Mouse (Mus musculus) fibroblast of lung, adult 2 months (primary cell): Measurements from ENCODE around the gene Yae1d1.
"Not testable (repeated sequence)": the region's sequence is repeated elsewhere in the genome, so short reads cannot be mapped to it uniquely, and the experiment has no call there.

Source experiments
- DNase-seq: peaks from one replicate; pipeline ENCODE4 v3.0.0-alpha.2; 2011; ENCODE audit warnings: low read depth

Yae1d1 gene

DNA sequence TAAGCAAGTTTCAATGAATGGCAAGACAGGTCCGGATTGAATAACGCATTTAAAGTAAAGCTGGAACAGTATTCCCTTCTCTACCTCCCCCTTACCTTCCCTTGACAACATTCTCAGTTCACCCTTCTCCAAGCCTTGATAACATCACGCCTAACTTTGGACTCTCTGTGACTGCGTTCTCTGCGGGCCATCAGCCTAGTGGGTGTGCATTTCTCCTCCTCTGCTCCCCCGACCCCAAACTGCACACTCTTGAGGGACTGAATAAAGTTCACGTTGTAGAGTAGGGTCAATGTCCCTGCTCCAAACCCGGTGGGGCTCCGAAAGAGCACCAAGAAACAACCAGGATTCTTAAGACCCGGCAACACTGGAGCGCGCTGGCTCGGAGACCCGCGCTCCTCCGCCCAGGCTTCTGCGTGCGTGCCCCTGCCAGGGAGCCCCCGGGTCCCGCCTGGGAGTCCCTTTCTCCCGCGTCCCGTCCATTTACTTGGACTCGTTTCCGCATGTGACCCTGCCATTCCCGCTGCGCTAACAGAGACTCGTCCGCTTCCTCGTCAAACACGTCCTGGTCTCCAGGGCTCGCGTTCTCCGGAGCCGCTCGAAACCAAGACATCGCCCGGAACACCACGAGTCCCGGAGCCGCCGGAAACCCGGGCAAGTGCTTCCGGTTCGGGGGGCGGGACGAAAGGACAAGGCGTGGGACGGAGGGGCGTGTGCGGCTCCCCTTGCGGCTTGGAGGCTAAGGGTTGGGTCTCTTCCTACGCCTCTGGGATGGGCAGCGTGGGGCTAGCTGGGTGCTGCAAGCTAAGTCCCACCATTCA lies at the start of gene Yae1d1:
Yae1d1 (minus strand) TSS at position 653 of the 818 bp plus-strand sequence.
- peak; percentile 46 for DNase-seq

DNA sequence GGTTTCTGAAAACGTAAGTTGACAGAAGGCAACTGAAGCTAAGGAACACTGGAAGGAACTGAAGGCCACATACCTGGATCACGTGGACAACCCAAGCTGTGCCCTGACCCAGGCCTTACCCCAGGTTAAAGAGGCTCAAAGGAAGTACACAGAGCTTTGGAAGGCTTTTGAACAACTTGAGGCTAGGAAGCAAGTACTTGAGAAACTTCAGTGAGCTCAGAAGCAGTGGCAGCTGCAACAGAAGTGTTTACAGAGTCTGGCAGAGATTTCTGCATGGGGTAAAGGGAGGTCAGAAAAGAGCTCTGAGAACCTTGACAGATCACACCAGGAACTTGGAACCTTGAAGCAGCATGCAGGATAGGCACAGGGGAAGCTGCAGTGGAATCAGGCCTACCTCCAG lies 45.7 kb upstream of the Yae1d1 start:
- DNase-seq, result no peak

DNA sequence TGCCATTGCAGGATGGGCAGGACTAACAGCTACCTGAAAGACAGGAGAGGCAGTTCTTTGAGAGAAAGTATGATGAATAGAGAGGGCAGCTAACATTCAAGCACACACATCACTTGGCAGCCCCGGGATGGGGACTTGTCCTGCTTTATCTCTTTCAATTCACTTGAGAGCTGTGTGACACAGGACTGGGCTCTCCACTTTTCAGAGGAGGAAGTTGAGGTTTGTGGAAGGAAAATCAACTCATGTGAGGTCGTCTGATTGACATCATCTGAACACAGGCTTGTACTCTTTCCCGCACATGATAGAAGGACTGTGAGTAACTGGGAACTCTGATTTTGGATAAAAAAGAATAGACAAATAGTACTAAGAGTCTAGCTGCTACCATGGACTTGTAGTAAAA lies 23.5 kb upstream of the Yae1d1 start:
- DNase-seq, result no peak

DNA sequence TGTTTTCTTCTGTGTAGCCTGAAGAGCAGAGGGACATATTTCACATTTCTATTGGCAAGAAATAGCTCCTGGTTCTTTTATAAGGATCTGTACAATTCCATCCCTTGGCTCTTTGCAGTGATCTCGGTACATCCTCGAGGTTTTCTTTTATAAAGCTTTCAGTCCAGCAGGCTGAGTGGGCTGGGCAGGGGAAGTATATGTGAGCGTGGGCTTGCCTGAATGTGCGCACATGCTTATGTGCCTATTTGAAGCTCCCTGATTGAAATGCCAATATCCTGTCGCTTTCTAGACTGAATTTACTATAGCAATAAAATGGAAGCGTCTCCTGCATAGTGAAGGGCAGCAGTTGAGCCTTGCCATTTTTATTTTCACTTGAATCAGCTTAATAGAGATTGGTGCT lies 20.1 kb upstream of the Yae1d1 start:
- no peak for DNase-seq

DNA sequence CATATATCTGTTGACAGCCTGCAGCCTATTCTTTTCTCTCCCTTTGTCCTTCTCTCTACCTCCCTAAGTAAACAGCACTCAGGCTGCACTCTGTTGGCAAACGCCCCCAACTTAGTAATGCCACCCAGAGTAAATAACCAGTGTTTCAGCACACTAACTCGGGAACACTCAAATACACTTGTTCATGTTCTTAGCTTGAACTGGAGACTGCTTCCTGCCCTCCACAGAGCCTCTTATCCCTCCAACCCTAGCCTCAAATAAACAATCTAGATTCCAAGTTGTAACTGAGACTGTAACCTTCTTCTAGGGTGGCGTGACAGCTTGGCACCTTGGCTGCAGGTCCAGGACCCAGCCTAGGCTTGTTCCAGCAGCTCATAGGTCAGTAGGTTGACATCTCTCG lies 17.9 kb upstream of the Yae1d1 start:
- DNase-seq, result no peak

DNA sequence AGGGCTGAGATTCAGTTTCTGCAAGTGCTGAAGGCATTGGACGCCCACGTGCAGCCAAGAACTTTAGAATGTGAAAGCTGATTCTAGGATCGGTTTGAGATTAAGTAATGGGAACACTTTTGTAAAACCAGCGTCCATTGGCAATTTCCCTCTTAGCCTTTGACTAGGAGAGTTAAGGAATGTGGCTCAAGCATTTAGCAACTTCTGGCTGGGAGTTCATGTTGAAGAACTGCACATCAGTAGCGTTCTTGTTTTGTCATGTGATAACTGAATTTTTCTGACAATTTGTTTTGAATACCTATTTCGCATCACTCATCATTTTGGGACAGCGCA lies 332 bp upstream of the Yae1d1 start:
- no peak for DNase-seq

DNA sequence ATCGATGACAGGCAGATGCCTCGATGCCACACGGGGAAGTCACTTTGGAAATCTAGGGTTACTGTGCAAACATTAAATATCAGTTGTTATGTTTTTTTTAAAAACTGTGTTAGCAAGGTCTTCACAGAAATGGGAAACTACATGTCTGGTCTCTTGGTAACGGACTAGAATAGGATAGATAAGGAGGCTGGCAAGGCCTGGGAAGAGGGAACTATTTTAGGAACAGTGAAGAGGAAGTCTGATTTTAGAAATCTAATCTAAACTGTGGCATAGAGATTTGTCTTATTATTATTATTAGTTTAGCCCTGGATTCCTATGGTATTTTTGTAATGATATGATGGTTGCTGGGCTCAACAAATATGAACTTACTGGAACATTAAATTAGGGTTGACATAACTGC lies 1.1 kb downstream of the Yae1d1 start:
- DNase-seq, result no peak

DNA sequence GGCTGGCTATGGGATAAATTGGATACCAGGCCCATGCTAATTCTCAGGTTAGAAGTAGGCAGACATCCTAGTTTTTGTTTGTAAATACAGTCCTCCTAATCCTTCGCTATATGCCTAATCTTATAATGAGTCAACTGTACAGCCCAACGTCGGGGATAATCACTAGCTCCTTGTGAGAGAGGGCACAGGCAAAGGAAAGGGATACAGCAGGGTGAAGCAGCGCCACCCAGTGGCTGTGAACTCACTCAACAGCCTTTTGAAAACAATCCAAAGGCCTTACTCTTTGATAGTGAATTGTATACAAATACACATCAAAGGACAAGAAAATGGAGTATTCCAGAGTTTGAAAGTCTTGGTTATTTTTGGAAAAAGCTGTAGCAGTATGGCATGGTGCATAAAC lies 10.0 kb downstream of the Yae1d1 start:
- no peak for DNase-seq

DNA sequence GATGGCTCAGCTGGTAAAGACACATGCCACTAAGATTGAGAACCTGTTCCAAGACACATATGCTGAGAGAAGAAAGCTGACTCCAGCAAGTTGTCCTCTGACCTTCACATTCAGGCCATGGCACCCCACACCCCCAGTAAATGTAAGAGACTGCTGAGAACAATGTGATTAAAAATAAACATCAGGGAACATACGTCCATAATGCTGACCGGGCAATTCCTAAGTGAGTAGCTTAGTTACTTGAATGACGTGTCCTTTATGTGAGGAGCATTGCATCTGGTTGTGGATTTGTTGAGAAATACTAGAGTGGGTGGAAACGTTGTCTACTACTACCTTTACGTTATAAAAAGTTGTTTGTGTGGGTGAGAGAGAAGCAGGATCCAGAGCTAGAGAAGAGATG lies 10.5 kb downstream of the Yae1d1 start:
- no peak for DNase-seq

DNA sequence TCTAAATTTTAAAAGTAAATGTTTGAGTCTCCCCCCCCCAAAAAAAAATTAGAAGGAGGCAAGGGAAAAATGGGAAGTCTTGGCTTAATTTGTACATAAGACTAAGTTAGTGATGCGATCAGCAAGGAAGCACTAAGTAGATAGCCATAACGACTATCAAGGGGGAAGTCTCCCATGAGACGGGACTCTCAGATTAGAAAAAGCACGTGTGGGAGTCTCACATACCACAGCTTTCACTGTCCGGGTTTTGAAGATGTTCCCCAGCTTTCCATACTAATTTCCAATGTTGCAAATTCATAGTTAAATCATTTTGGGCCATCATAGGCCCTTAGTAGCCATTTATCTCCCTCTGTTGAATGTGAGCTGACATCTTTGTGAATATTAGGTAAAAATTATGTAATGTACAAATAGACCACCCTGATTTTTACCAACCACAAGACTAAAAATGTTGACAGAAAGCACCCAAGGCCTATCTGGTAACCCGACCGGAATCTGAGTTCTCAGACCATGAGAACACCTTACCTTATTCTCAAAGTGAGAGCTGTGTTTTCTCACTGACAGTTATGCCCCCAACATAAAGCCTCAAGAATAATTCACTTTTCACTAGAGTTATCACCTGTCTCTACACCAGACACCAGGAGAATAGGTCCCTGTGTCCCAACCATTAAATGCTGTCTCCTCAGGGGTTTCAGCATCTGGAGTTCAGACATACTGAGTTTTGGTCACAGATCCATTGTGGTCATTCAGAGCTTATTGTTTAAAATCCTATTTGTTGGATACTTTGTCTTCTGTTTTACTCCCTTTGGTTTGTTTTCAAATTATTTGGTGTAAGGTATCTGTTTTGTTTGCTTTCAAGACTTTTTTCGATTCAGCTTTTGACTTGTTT lies 16.1 kb downstream of the Yae1d1 start:
- DNase-seq, result no peak

DNA sequence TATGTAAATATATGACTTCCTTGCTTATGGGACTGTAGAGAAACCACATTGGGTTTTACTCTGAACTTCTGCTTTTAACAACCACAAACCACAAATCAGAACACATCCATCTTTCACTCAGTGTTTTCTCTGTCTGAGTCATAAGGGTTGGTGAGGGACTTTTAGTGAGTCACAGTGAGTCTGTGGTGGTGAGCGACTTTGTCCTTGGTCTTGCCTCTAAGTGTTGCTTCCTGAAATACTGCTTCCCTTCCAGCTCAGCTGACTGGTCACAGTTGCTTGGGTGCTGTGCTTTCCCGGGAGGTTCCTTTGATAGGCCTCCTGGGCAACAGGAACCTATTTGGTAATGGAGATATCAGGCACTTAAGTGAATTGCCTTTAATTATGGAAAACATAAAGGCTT lies 17.3 kb downstream of the Yae1d1 start:
- DNase-seq, result peak; percentile 75

DNA sequence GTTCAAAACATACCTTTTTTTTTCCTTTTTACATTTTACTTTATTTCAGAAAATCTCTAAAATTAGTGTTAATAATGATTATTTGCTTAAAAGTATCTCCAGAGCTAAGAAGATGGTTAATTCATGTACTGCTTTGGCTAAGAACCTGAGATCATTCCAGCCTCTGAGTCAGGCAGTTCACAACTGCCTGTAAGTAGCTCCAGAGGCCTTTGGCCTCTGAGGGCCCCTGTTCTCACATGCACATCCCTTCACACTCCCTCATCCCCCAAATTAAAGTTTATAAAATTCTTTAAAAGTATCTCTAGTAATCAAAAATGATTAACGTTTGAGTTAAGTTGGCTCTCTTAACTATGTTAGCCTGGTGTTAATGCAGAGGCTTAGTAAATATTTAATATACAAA lies 17.7 kb downstream of the Yae1d1 start:
- DNase-seq, result no peak

DNA sequence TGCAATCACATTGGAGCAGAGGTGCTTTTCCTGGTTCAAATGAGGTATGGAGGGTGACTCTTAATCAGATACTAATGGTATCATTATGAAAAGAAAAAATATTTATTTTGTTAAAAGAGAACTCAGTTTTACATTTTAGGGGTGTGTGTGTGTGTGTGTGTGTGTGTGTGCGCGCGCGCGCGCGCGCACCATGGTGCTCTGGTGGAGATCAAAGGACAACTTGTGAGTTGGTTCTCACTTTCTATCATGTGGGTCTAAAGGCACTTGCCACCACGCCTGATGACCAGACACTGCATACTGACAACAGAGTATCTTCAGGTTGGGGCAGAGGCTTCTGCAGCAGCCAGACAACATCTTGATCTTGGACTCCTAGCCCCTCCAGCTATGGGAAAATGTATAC lies 18.4 kb downstream of the Yae1d1 start:
- DNase-seq, result no peak

DNA sequence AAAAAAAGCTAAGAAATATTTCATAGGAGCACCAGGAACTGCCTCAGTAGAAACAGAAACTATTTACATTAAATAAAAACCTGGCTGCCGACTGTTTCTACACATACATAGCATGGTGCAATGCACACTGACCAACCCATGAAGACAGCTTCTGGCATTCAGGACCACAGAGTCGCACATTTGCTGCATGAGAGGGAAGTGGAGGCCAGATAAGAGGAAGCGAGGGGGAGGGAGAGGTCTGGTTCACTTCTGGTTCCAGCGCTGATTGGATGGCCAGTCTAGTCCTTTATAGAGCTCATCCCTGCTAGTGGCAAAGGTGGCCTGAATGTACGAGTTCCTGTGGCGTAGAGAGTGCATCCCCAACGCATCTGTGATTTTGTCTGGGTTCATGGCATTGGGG lies 32.5 kb downstream of the Yae1d1 start:
- no peak for DNase-seq

DNA sequence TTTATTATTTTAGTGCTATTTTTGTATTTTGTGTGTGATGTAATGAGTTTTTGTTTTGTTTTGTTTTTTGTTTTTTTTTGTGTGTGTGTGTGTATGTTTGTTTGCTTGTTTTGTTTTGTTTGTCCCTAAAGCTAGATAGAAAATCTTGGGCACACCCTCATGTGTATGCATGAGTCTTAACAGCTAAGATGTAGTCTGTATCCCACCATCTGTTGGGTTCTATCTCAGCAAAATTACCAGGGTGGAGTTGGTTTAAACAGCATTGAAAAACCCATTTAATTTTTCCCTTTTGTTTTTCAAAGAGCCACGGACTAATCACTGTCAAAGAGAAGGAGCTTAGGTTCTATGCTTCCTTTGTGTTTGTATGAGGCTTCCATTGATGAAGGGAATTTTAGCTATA lies 38.9 kb downstream of the Yae1d1 start:
- no peak for DNase-seq

DNA sequence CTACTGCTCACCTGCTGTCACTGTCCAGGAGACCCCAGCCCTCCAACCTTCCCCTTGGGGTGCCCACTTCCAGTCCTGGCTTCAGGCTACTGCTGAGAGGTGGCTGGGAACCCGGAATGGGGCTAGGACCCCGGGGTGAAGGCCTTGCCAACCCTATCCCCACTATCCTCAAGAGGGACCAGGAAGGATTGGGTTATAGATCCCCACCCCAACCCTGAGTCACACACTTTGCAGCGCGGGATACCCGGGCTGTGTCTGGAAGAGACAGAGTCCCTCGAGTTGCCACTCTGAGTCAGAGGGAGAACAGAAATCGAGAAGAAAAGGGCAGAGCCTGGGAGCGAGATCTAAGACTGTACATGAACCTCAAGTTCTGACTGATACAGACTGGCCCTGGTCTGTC lies 42.6 kb downstream of the Yae1d1 start:
- DNase-seq, result not testable (repeated sequence)

DNA sequence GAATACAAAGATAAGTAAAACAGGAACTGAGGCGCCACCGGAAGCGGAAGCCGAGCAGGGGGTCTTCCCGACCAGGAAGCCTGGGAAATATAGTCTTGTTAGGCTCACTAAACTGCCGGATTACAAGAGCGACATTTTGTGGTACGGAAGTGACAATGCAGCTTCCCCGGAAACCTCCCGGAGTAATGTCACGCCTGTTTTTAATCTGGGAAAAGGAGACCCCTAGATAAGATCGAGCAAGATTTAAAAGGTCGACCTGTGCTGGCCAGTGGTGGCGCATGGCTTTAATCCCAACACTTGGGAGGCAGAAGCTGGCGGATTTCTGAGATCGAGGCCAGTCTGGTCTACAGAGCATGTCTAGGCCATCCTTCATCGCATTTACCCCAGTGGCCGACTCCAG lies 43.6 kb downstream of the Yae1d1 start:
- DNase-seq, result no peak

DNA sequence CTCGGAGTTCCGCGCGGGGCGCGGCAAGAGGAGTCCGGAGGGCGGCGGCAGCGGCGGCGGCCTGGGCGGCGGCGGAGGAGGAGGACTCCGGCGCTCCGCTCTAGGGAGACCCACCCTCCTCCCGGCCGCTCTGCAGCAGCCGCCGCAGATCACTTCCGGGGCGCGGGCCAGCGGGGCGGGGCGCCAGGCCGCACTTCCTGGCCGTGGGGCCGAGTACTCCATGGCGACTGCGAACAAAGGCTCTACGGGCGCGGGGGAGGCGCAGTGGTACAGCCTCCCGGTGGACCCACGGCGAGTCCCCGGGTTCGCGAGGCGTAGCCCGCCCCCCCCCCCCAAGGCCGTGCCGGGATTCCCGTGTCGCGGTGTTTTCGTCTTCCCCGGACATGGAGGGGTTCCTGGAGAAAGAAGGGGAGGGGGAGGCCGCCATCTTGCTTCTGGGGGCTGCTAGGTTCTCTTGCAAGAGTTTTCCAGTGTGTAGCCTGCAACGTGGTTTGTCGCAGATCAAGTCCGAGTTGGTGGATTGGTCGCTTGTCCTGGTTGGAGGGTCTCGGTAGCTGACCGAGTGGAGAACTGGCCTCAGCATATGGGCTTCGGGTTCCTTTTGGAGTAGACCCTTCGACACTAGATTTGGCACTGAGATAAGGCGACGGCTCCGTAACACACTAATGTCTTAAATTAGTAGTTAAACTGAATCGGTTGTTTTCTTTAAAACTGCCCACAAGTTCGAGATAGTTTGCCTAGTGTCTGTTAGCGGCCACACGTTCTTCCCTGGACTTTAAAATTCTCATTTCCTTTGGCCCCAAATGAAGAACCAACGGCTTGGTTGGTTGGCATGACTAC lies 48.9 kb downstream of the Yae1d1 start, which contains the start of gene Rala:
Rala (minus strand) TSS at position 162 of the 840 bp plus-strand sequence.
- DNase-seq, result peak; percentile 54

DNA sequence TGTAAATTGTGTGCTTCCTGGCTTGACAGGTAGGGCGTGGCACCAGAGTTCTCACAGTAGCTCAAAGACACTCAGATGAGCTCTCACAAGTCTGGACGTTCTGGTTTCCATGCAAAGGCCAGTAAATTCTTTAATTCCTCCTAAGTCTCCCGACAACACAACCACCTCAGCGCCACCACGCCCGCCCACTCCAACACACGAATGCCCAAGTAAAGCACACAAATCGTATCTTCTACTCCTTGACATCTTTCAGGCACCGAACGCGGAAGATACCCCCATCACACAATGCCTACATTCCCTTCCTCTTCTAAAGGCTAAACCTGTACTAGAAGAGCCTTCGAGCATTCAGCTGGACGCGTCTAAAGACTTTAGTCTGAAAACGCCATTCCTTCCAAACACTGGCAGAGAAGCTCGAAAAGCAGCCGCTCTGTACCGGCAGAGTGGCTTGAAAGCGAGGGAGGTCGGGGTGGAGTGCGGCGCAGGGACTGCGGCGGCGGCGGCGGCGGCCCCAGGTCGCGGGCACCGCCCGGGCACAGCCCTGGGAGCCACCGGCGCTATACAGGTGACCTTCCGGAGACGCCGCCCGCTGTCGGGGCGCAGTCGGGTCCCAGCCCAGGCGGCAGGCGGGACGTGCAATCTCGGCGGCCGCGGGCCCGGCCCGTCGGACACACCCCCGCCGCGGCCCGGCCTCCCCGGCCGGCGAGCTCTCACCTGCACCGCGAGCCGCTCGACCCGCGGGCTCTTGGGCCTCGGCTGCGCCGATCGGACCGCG lies 49.7 kb downstream of the Yae1d1 start:
- peak; percentile 11 for DNase-seq

DNA sequence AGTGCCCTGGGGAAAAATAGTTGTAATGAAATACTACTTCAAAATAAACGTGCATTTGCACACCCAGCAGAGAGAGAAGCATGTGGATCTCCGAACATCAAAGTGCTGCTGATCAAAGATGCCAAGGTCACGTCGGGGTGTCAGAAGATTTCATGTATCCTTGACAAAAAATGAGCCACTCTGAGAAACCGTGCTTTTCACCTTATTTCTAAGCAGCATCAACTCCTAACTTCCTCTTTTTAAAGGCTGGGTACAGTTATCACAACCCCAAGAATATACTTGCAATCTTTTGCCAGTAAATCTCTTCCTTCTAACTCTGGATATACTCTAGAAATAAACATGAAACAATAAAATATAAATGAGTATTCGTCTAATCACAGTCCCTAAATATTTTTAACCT lies 50.8 kb downstream of the Yae1d1 start:
- DNase-seq, result no peak
